Mouse (Mus musculus) mammary gland, adult 2 months (tissue): Measurements from ENCODE around the gene Uox. TPM values are rescaled to one million over a fixed set of nuclear protein-coding genes. Genes with fewer than 3 reads are reported as not detected.

Experiments
- polyA plus RNA-seq: library from polyadenylated mRNA; depleted of rRNA; stranded (reverse); fragments of >200 nt; gene quantifications from 2 replicates; pipeline ENCODE4 v1.2.3, GENCODE M21; 2012; ENCODE audit warnings: low replicate concordance; rRNA removed

The Uox gene
- 1.1 TPM in 1 of 2 replicates, not detected in the other for polyA plus RNA-seq

GRCm38 (mm10) chr3:146570148-146570782 is at the start of gene Uox:
TSS of gene Uox (plus strand) at chr3:146570426.

GRCm38 (mm10) chr3:146520798-146521651 is 49.2 kb upstream of the Uox start, which contains the start of gene Rpf1:
TSS of gene Rpf1 (minus strand) at chr3:146521429.

GRCm38 (mm10) chr3:146615496-146615895 is 45.3 kb downstream of the Uox start, which contains the start of gene Dnase2b:
TSS of gene Dnase2b (minus strand) at chr3:146615596.

GRCm38 (mm10) chr3:146651217-146651616 is 81.0 kb downstream of the Uox start, which contains the start of gene 4930503B20Rik:
TSS of gene 4930503B20Rik (minus strand) at chr3:146651317.

Other genes starting within 250 kb of the Uox start
- 2.2 and 3.1 TPM in 2 replicates for gene Ssx2ip, start 165.8 kb upstream of the Uox start, polyA plus RNA-seq
- 2.5 and 4.4 TPM in 2 replicates for gene Ctbs, start 120.6 kb upstream of the Uox start, polyA plus RNA-seq
- 0.33 and 2.2 TPM in 2 replicates for gene Spata1, start 70.7 kb upstream of the Uox start, polyA plus RNA-seq
- gene Gng5, start 70.6 kb upstream of the Uox start, polyA plus RNA-seq = 402 and 412 TPM in 2 replicates
- gene Rpf1, start 49.0 kb upstream of the Uox start, polyA plus RNA-seq = 4.7 and 12.7 TPM in 2 replicates
- gene Dnase2b, start 45.2 kb downstream of the Uox start, polyA plus RNA-seq = not detected in 2 replicates
- not detected in 2 replicates for gene 4930503B20Rik, start 80.9 kb downstream of the Uox start, polyA plus RNA-seq
- 0.37 TPM in 1 of 2 replicates, not detected in the other for gene Samd13, start 115.2 kb downstream of the Uox start, polyA plus RNA-seq
- gene Prkacb, start 242.6 kb downstream of the Uox start, polyA plus RNA-seq = 22.0 and 22.3 TPM in 2 replicates